Mouse (Mus musculus) neural tube, embryonic 12.5 days (tissue): ENCODE results near the gene Rce1. TPM values are rescaled to one million over a fixed set of nuclear protein-coding genes. Genes with fewer than 3 reads are reported as not detected.

Source experiments
- ATAC-seq: fragments of 200-750 bp; cut with Nextera tagmentation; 2 replicates; pipeline ENCODE4 v1.8.0; 2017; ENCODE audit warnings: low read depth, mild to moderate bottlenecking, moderate TSS enrichment, moderate library complexity; ENCODE audit not compliant: low FRiP score
- H3K27ac ChIP-seq: fragments of 300-500 bp; sonication (generic); 2 replicates; pipeline ENCODE4 v1.5.1; 2016
- H3K27me3 ChIP-seq: fragments of 300-500 bp; sonication (generic); replicated peaks from 2 replicates; pipeline ENCODE4 v1.6.1; 2016; ENCODE audit warnings: mild to moderate bottlenecking
- H3K36me3 ChIP-seq: fragments of 300-500 bp; sonication (generic); 2 replicates; pipeline ENCODE4 v1.6.1; 2016; ENCODE audit warnings: mild to moderate bottlenecking
- H3K4me1 ChIP-seq: fragments of 300-500 bp; sonication (generic); 2 replicates; pipeline ENCODE4 v1.6.1; 2016
- H3K4me2 ChIP-seq: fragments of 300-500 bp; sonication (generic); replicated peaks from 2 replicates; pipeline ENCODE4 v1.6.1; 2016; ENCODE audit warnings: mild to moderate bottlenecking
- H3K4me3 ChIP-seq: fragments of 300-500 bp; sonication (generic); 2 replicates; pipeline ENCODE4 v1.5.1; 2016
- H3K9ac ChIP-seq: fragments of 300-500 bp; sonication (generic); 2 replicates; pipeline ENCODE4 v1.6.1; 2016; ENCODE audit warnings: mild to moderate bottlenecking
- H3K9me3 ChIP-seq: fragments of 300-500 bp; sonication (generic); 2 replicates; pipeline ENCODE4 v1.6.1; 2016; ENCODE audit warnings: mild to moderate bottlenecking
- WGBS: fragments of 180-500 bp; shearing (Covaris S2); methylation state at CpG from one replicate; pipeline ENCODE4 v1.1.7; 2016; 5-methylcytosine and 5-hydroxymethylcytosine counted together
- microRNA-seq: library from miRNA; unstranded; fragments of <30 nt; microRNA quantifications from one replicate; pipeline ENCODE4, GENCODE M21; 2017
- polyA plus RNA-seq: library from polyadenylated mRNA; unstranded; fragments of >200 nt; fragmentation: Nextera tagmentation; extraction: Ambion mirVana; gene quantifications from 2 replicates; pipeline ENCODE4 v1.2.1, GENCODE M21; 2016

Rce1 gene
- polyA plus RNA-seq, 1 experiment from 2014 or later: 56.1 TPM

GRCm38 (mm10) chr19:4583856-4584255, 41.6 kb downstream of the Rce1 start:
- Histone ChIP-seq H3K4me1 (no peaks in the 10 kb centered on the region), H3K27me3 (no peaks in the 10 kb centered on the region), H3K4me2 (no peak overlapping the region), H3K9ac (no peak overlapping the region), H3K4me3 (no peak overlapping the region), H3K27ac (no peak overlapping the region), H3K36me3 (no peaks in the 10 kb centered on the region), H3K9me3 (no peaks in the 10 kb centered on the region)
- no peak for ATAC-seq
- WGBS: 85% methylated on average over 2 of the region's 2 CpGs

GRCm38 (mm10) chr19:4579296-4579695, 46.1 kb downstream of the Rce1 start:
- Histone ChIP-seq H3K27me3 (no peaks in the 10 kb centered on the region), H3K9me3 (no peaks in the 10 kb centered on the region), H3K9ac (no peak overlapping the region), H3K27ac (no peak overlapping the region), H3K4me3 (no peak overlapping the region), H3K4me2 (no peak overlapping the region), H3K4me1 (no peaks in the 10 kb centered on the region), H3K36me3 (no peaks in the 10 kb centered on the region)
- ATAC-seq: no peak
- 90% methylated on average over 5 of the region's 5 CpGs for WGBS

GRCm38 (mm10) chr19:4578799-4579198, 46.6 kb downstream of the Rce1 start:
- no peak overlapping the region for H3K9ac ChIP-seq
- ATAC-seq: no peak
- H3K9me3 ChIP-seq: no peaks in the 10 kb centered on the region
- no peaks in the 10 kb centered on the region for H3K36me3 ChIP-seq
- no peak overlapping the region for H3K27ac ChIP-seq
- H3K4me3 ChIP-seq: no peak overlapping the region
- no peak overlapping the region for H3K4me2 ChIP-seq
- no peaks in the 10 kb centered on the region for H3K4me1 ChIP-seq
- WGBS: 92% methylated on average over 2 of the region's 2 CpGs
- H3K27me3 ChIP-seq: no peaks in the 10 kb centered on the region

- WGBS: 82% methylated on average over 1 of the region's 1 CpGs
- Histone ChIP-seq H3K9me3 (no peaks in the 10 kb centered on the region), H3K4me2 (no peak overlapping the region), H3K9ac (no peak overlapping the region), H3K27me3 (no peaks in the 10 kb centered on the region), H3K36me3 (no peaks in the 10 kb centered on the region), H3K4me3 (no peak overlapping the region), H3K27ac (no peak overlapping the region), H3K4me1 (no peaks in the 10 kb centered on the region)
- no peak for ATAC-seq
Measured at GRCm38 (mm10) chr19:4573241-4573640, 52.2 kb downstream of the Rce1 start.

Small RNA genes lying within 50 kb of the gene (microRNA-seq; reads per million reads assigned to microRNA genes)
- gene Mir6986: 1.7 reads per million

Other genes with a start within 250 kb of the Rce1 start
- gene Kdm2a, start 227.4 kb downstream of the Rce1 start, polyA plus RNA-seq: 49.6 and 51.7 TPM in 2 replicates
- 10.3 and 11.6 TPM in 2 replicates for gene Rhod, start 186.2 kb downstream of the Rce1 start, polyA plus RNA-seq
- gene Syt12, start 148.2 kb downstream of the Rce1 start, polyA plus RNA-seq: 1.7 and 1.9 TPM in 2 replicates
- not detected in 2 replicates for gene 2010003K11Rik, start 127.1 kb downstream of the Rce1 start, polyA plus RNA-seq
- gene Pcx, start 115.2 kb downstream of the Rce1 start, polyA plus RNA-seq: 22.6 and 23.5 TPM in 2 replicates
- 15.6 and 17.9 TPM in 2 replicates for gene Lrfn4, start 10.0 kb downstream of the Rce1 start, polyA plus RNA-seq
- 3.8 and 5.9 TPM in 2 replicates for gene Gm960, start 73.0 kb upstream of the Rce1 start, polyA plus RNA-seq
- 39.5 and 41.8 TPM in 2 replicates for gene Sptbn2, start 85.5 kb upstream of the Rce1 start, polyA plus RNA-seq
- 157 and 164 TPM in 2 replicates for gene Rbm4b, start 130.9 kb upstream of the Rce1 start, polyA plus RNA-seq
- gene Rbm4, start 168.3 kb upstream of the Rce1 start, polyA plus RNA-seq: 102 and 106 TPM in 2 replicates
- 28.1 and 34.7 TPM in 2 replicates for gene Gm21992, start 186.0 kb upstream of the Rce1 start, polyA plus RNA-seq
- gene Rbm14, start 186.0 kb upstream of the Rce1 start, polyA plus RNA-seq: 96.3 and 97.1 TPM in 2 replicates
- gene Ccs, start 213.7 kb upstream of the Rce1 start, polyA plus RNA-seq: 42.3 and 44.1 TPM in 2 replicates
- 0.14 and 0.26 TPM in 2 replicates for gene Ccdc87, start 213.7 kb upstream of the Rce1 start, polyA plus RNA-seq
- gene Ctsf, start 229.5 kb upstream of the Rce1 start, polyA plus RNA-seq: 59.0 and 61.8 TPM in 2 replicates